Mouse (Mus musculus): ENCODE data around the gene Il4. TPM values are rescaled to one million over a fixed set of nuclear protein-coding genes. Genes with fewer than 3 reads are reported as not detected.

Gene Il4
- 0.36 and 0.97 TPM in 2 replicates for polyA plus RNA-seq (2015; fragmentation: Nextera tagmentation; extraction: Ambion mirVana)

DNA sequence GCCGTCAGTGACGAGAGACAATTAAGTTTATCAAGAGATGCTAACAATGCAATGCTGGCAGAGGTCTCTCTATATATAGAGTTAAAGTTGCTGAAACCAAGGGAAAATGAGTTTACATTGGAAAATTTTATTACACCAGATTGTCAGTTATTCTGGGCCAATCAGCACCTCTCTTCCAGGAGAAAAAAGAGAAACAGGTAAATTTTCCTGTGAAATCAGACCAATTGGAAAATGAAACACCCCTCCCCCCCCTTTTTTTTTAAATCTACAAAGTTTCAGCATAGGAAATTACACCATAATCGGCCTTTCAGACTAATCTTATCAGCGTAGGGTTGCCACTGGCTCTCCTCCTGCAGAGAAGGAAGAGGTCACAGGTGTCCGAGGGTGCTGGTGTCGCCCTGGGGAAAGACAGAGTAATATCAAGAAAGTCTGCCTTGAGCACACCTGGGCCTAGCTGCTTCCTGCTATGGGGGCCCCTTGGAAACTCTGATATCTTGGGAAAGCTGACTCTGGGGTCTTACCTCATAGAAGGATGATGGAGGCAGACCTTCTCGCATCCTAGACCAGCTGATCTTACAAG lies at the start of gene Il4:
Gene Il4 (minus strand): TSS at position 51 of the 580 bp plus-strand sequence.
- 85% methylated on average over 7 of the region's 7 CpGs for WGBS
- H3K9ac ChIP-seq (replicated peaks; ENCODE audit: low read length) = no peak within 1 kb of the TSS
- H3K4me1 ChIP-seq (ENCODE audit: insufficient read depth, low read length) = no peaks in the 10 kb centered on the region

GRCm38 (mm10) chr11:53664091-53664490 lies 45.6 kb upstream of the Il4 start:
- Histone ChIP-seq H3K9me3 (ENCODE audit: low read length) (no peaks in the 10 kb centered on the region), H3K4me2 (replicated peaks; ENCODE audit: low read depth, low read length) (no peak overlapping the region), H3K9ac (replicated peaks; ENCODE audit: low read length) (no peak overlapping the region), H3K27me3 (ENCODE audit: insufficient read depth, low read length) (no peaks in the 10 kb centered on the region), H3K4me1 (ENCODE audit: insufficient read depth, low read length) (no peaks in the 10 kb centered on the region), H3K36me3 (ENCODE audit: insufficient read depth, low read length) (peaks cover 31% of the 10 kb centered on the region), H3K27ac (ENCODE audit: low read length) (no peak overlapping the region), H3K4me3 (ENCODE audit: low read length) (no peak overlapping the region)
- no peak for ATAC-seq (ENCODE audit: low FRiP score, low TSS enrichment)
- WGBS = 87% methylated on average over 5 of the region's 5 CpGs

More for the DNA sequence above, at the start of gene Il4:
- H3K36me3 ChIP-seq (ENCODE audit: insufficient read depth, low read length) = no peaks in the 10 kb centered on the region
- no peak within 1 kb of the TSS for H3K4me2 ChIP-seq (replicated peaks; ENCODE audit: low read depth, low read length)
- H3K9me3 ChIP-seq (ENCODE audit: low read length) = no peaks in the 10 kb centered on the region
- no peaks in the 10 kb centered on the region for H3K27me3 ChIP-seq (ENCODE audit: insufficient read depth, low read length)
- H3K4me3 ChIP-seq (ENCODE audit: low read length) = no peak within 1 kb of the TSS
- H3K27ac ChIP-seq (ENCODE audit: low read length) = no peak within 1 kb of the TSS
- ATAC-seq (ENCODE audit: low FRiP score, low TSS enrichment) = no peak

DNA sequence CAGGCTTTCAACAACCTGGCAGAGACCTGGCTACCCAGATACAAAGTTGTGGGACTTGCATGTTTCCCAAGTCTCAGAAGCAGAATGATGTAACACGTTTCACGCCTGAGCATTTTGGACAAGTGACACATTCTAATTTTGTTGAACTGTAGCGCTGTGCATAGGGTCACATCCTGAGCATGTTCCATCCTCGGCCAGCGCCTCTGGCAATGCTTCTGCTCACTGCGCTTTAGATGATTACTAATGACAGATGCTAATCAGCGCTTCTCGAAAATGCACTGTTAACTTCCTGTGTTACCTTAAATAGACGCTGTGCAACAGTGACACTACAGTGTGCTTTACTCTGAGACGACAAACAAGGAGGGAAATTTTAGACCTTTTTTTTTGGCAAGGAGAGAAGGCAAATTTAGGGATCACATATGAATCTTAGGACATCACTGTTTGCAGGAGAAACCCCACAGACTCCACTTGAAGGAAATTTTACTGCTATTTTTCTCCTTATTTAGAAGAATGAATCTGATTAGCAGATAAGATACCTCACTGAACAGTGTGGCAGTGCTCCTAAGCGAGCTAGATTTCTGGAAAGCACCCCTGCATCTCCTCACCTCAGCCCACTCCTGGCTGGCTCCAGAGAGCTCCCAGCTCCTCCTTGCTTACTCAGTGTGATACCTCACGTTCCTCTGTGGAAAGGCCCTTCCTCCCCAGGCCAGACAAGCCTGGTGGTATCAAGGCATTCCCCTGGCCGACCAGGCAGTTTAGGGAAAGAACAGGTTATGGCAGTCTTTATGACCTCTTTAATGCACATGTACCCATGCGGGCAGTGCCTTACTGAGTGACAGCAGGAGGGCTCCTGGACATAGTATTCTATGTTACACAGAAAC lies 44.6 kb upstream of the Il4 start:
- no peak overlapping the region for H3K9ac ChIP-seq (replicated peaks; ENCODE audit: low read length)
- no peaks in the 10 kb centered on the region for H3K4me1 ChIP-seq (ENCODE audit: insufficient read depth, low read length)
- no peaks in the 10 kb centered on the region for H3K9me3 ChIP-seq (ENCODE audit: low read length)
- H3K4me3 ChIP-seq (ENCODE audit: low read length) = no peak overlapping the region
- no peaks in the 10 kb centered on the region for H3K27me3 ChIP-seq (ENCODE audit: insufficient read depth, low read length)
- H3K4me2 ChIP-seq (replicated peaks; ENCODE audit: low read depth, low read length) = no peak overlapping the region
- H3K27ac ChIP-seq (ENCODE audit: low read length) = no peak overlapping the region
- WGBS = 67% methylated on average over 14 of the region's 14 CpGs
- peaks cover 24% of the 10 kb centered on the region for H3K36me3 ChIP-seq (ENCODE audit: insufficient read depth, low read length)
- no peak for ATAC-seq (ENCODE audit: low FRiP score, low TSS enrichment)

DNA sequence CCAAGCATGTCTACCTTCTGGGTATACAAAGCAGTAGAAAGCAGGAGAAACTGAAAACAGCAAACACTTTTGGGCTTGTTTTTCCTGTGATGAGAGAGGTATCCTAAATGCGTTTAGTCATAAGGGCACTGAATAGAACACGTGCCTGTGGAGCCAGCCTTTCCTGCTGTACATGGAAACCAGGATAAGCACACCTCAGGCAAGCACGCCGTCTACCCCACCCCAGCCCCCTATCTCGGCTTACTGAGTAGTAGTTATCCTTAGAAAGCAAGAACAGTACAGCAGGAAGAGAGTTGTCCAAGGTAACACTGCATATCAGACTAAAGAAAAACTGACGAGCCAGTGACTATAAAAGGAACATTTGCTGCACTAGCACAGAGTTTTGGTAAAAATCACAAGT lies 39.4 kb upstream of the Il4 start:
- no peak overlapping the region for H3K4me3 ChIP-seq (ENCODE audit: low read length)
- H3K4me2 ChIP-seq (replicated peaks; ENCODE audit: low read depth, low read length) = no peak overlapping the region
- no peak for ATAC-seq (ENCODE audit: low FRiP score, low TSS enrichment)
- H3K4me1 ChIP-seq (ENCODE audit: insufficient read depth, low read length) = no peaks in the 10 kb centered on the region
- no peaks in the 10 kb centered on the region for H3K9me3 ChIP-seq (ENCODE audit: low read length)
- 75% methylated on average over 6 of the region's 6 CpGs for WGBS
- peaks cover 19% of the 10 kb centered on the region for H3K36me3 ChIP-seq (ENCODE audit: insufficient read depth, low read length)
- H3K9ac ChIP-seq (replicated peaks; ENCODE audit: low read length) = no peak overlapping the region
- no peak overlapping the region for H3K27ac ChIP-seq (ENCODE audit: low read length)
- H3K27me3 ChIP-seq (ENCODE audit: insufficient read depth, low read length) = no peaks in the 10 kb centered on the region

- 55% methylated on average over 8 of the region's 8 CpGs for WGBS
- Histone ChIP-seq H3K27me3 (ENCODE audit: insufficient read depth, low read length) (no peaks in the 10 kb centered on the region), H3K36me3 (ENCODE audit: insufficient read depth, low read length) (peaks cover 20% of the 10 kb centered on the region), H3K27ac (ENCODE audit: low read length) (no peak overlapping the region), H3K4me3 (ENCODE audit: low read length) (no peak overlapping the region), H3K9ac (replicated peaks; ENCODE audit: low read length) (no peak overlapping the region), H3K4me2 (replicated peaks; ENCODE audit: low read depth, low read length) (no peak overlapping the region), H3K4me1 (ENCODE audit: insufficient read depth, low read length) (no peaks in the 10 kb centered on the region), H3K9me3 (ENCODE audit: low read length) (no peaks in the 10 kb centered on the region)
- no peak for ATAC-seq (ENCODE audit: low FRiP score, low TSS enrichment)
Observed at GRCm38 (mm10) chr11:53657381-53657780, 38.9 kb upstream of the Il4 start.

GRCm38 (mm10) chr11:53656558-53657202 lies 38.2 kb upstream of the Il4 start:
- ATAC-seq (ENCODE audit: low FRiP score, low TSS enrichment) = no peak
- peaks cover 27% of the 10 kb centered on the region for H3K36me3 ChIP-seq (ENCODE audit: insufficient read depth, low read length)
- WGBS = 75% methylated on average over 9 of the region's 9 CpGs
- H3K27me3 ChIP-seq (ENCODE audit: insufficient read depth, low read length) = no peaks in the 10 kb centered on the region
- no peak overlapping the region for H3K4me2 ChIP-seq (replicated peaks; ENCODE audit: low read depth, low read length)
- H3K27ac ChIP-seq (ENCODE audit: low read length) = no peak overlapping the region
- H3K9ac ChIP-seq (replicated peaks; ENCODE audit: low read length) = no peak overlapping the region
- H3K4me1 ChIP-seq (ENCODE audit: insufficient read depth, low read length) = no peaks in the 10 kb centered on the region
- no peak overlapping the region for H3K4me3 ChIP-seq (ENCODE audit: low read length)
- H3K9me3 ChIP-seq (ENCODE audit: low read length) = no peaks in the 10 kb centered on the region

DNA sequence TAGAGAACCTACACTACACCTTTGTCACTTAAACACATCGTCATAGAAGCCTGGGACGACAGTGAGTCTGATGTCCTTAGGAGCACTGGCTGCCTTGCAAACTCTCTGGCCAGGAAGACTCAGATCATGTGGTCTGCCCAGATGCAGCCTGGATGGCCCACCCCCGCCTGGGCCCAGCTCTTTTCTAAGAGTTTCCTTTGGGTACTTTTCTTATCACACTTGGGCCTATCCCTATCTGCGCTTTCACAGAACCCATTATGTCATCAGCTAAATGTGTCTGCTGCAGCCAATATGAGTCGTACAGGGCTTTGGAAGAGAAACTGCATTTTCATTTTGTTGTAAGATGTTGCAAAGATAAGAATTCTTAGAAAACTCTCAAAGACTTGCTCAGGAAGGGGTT lies 36.6 kb upstream of the Il4 start:
- H3K27ac ChIP-seq (ENCODE audit: low read length) = no peak overlapping the region
- H3K36me3 ChIP-seq (ENCODE audit: insufficient read depth, low read length) = peaks cover 40% of the 10 kb centered on the region
- H3K9ac ChIP-seq (replicated peaks; ENCODE audit: low read length) = no peak overlapping the region
- no peaks in the 10 kb centered on the region for H3K27me3 ChIP-seq (ENCODE audit: insufficient read depth, low read length)
- H3K4me3 ChIP-seq (ENCODE audit: low read length) = no peak overlapping the region
- H3K4me2 ChIP-seq (replicated peaks; ENCODE audit: low read depth, low read length) = no peak overlapping the region
- no peaks in the 10 kb centered on the region for H3K9me3 ChIP-seq (ENCODE audit: low read length)
- no peak for ATAC-seq (ENCODE audit: low FRiP score, low TSS enrichment)
- H3K4me1 ChIP-seq (ENCODE audit: insufficient read depth, low read length) = no peaks in the 10 kb centered on the region
- WGBS = 85% methylated on average over 5 of the region's 5 CpGs

DNA sequence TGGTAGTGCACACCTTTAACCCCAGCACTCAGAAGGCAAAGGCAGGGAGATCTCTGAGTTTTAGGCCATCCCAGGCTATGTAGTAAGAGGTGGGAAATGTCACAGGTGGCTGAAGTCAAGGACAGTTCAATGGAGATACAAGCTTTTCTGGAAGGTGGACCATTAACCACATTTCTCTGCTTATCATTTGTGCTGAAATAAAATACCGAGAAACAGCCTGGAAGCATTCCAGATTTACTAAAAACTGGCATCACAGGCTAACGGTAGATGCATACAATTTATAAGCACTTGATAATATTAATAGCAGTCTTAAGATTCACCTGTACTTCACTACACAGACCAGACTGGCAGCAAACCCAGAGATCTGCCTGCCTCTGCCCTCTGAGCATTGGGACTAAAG lies 34.0 kb upstream of the Il4 start:
- Histone ChIP-seq H3K9me3 (ENCODE audit: low read length) (no peaks in the 10 kb centered on the region), H3K4me3 (ENCODE audit: low read length) (no peak overlapping the region), H3K27ac (ENCODE audit: low read length) (no peak overlapping the region), H3K36me3 (ENCODE audit: insufficient read depth, low read length) (peaks cover 44% of the 10 kb centered on the region), H3K9ac (replicated peaks; ENCODE audit: low read length) (no peak overlapping the region), H3K4me1 (ENCODE audit: insufficient read depth, low read length) (no peaks in the 10 kb centered on the region), H3K4me2 (replicated peaks; ENCODE audit: low read depth, low read length) (no peak overlapping the region), H3K27me3 (ENCODE audit: insufficient read depth, low read length) (no peaks in the 10 kb centered on the region)
- WGBS = 84% methylated on average over 2 of the region's 2 CpGs
- no peak for ATAC-seq (ENCODE audit: low FRiP score, low TSS enrichment)

DNA sequence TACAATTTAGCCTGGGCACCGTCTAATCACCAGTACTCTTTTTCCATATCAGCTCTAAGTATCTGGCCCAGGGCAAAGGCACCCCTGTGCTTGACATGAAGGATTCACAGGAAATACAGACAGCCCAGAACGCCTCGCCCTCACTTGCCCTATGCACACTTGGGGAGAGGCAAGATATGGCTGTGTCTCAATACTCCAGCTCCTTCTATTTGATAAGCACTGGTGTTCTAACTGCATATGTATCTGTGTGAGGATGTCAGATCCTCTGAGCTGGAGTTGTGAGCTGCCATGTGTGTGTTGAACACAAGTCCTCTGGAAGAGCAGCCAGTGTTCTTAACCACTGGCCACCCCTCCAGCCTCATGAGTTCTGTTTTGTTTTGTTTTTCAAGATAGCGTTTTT lies 33.0 kb upstream of the Il4 start:
- Histone ChIP-seq H3K27ac (ENCODE audit: low read length) (no peak overlapping the region), H3K4me3 (ENCODE audit: low read length) (no peak overlapping the region), H3K9ac (replicated peaks; ENCODE audit: low read length) (no peak overlapping the region), H3K9me3 (ENCODE audit: low read length) (no peaks in the 10 kb centered on the region), H3K36me3 (ENCODE audit: insufficient read depth, low read length) (peaks cover 44% of the 10 kb centered on the region), H3K27me3 (ENCODE audit: insufficient read depth, low read length) (no peaks in the 10 kb centered on the region), H3K4me2 (replicated peaks; ENCODE audit: low read depth, low read length) (no peak overlapping the region), H3K4me1 (ENCODE audit: insufficient read depth, low read length) (no peaks in the 10 kb centered on the region)
- WGBS = 87% methylated on average over 4 of the region's 4 CpGs
- no peak for ATAC-seq (ENCODE audit: low FRiP score, low TSS enrichment)

DNA sequence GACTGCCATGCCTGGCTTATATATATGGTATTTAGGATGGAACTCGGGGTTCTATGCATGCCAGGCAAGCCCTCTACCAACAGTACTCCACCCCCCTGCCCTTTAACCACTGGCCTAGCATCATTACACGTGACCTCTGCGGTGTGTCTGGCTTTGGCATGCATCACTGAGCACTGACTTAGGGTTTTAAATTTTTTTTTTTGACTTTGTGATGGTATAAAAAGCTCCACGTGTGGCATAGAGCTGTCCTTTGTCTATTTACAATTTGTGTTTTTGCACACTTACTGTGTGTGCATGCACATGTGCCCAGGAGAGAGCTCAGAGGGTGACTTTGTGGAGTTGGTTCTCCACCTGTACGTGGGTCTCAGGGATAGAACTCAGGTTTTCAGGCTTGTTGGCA lies 25.5 kb upstream of the Il4 start:
- no peak overlapping the region for H3K4me3 ChIP-seq (ENCODE audit: low read length)
- no peaks in the 10 kb centered on the region for H3K27me3 ChIP-seq (ENCODE audit: insufficient read depth, low read length)
- H3K36me3 ChIP-seq (ENCODE audit: insufficient read depth, low read length) = no peaks in the 10 kb centered on the region
- no peaks in the 10 kb centered on the region for H3K9me3 ChIP-seq (ENCODE audit: low read length)
- H3K27ac ChIP-seq (ENCODE audit: low read length) = no peak overlapping the region
- no peak overlapping the region for H3K4me2 ChIP-seq (replicated peaks; ENCODE audit: low read depth, low read length)
- no peak for ATAC-seq (ENCODE audit: low FRiP score, low TSS enrichment)
- H3K4me1 ChIP-seq (ENCODE audit: insufficient read depth, low read length) = no peaks in the 10 kb centered on the region
- 51% methylated on average over 5 of the region's 5 CpGs for WGBS
- H3K9ac ChIP-seq (replicated peaks; ENCODE audit: low read length) = no peak overlapping the region

Measured in kidney, embryonic 16.5 days (tissue).